Mouse (Mus musculus): ENCODE results near the gene Olfr971. TPM values are rescaled to one million over a fixed set of nuclear protein-coding genes. Genes with fewer than 3 reads are reported as not detected.
"Not testable (repeated sequence)": the region's sequence is repeated elsewhere in the genome, so short reads cannot be mapped to it uniquely, and the experiment has no call there.

Olfr971 gene
- not detected in 2 replicates for polyA plus RNA-seq (2012; rRNA removed)

DNA sequence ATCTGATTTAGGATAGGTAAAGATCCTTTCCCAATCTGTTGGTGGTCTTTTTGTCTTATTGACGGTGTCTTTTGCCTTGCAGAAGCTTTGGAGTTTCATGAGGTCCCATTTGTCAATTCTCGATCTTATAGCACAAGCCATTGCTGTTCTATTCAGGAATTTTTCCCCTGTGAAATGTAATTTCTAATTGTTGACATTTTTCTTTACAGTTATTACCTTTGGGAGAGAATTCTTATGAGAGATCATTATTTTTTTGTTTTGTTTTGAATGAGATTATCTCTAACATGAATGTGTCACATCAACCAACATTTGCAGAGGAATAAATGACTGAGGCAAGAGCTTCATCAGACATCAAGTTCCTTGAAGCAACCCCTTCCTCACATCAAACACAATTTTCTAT, at the start of gene Olfr971:
Gene Olfr971 (plus strand): TSS at position 301 of the 400 bp plus-strand sequence.
- WGBS: 83% methylated on average over 2 of the region's 2 CpGs
- not testable (repeated sequence) for H3K36me3 ChIP-seq (ENCODE audit: control insufficient read depth, insufficient read depth, low read length); H3K27me3 ChIP-seq (ENCODE audit: control insufficient read depth, insufficient read depth, low read length); H3K4me3 ChIP-seq (ENCODE audit: low read depth, low read length); H3K27ac ChIP-seq (ENCODE audit: insufficient read depth, low read depth, low read length); H3K4me1 ChIP-seq (ENCODE audit: control insufficient read depth, insufficient read depth, insufficient read length, low read length)

- WGBS: 60% methylated on average over 2 of the region's 2 CpGs
- Histone ChIP-seq H3K27me3 (ENCODE audit: control insufficient read depth, insufficient read depth, low read length) (no peaks in the 10 kb centered on the region), H3K27ac (ENCODE audit: insufficient read depth, low read depth, low read length) (no peak within 1 kb of the TSS), H3K36me3 (ENCODE audit: control insufficient read depth, insufficient read depth, low read length) (no peaks in the 10 kb centered on the region), H3K4me1 (ENCODE audit: control insufficient read depth, insufficient read depth, insufficient read length, low read length) (no peaks in the 10 kb centered on the region), H3K4me3 (ENCODE audit: low read depth, low read length) (no peak within 1 kb of the TSS)
- no peak for TF ChIP-seq CTCF (IDR thresholded peaks at IDR 0.05; ENCODE audit: extremely low read depth, insufficient read length, insufficient replicate concordance, low read depth, low read length)
- TF ChIP-seq POLR2A (IDR thresholded peaks at IDR 0.05; ENCODE audit: low read depth, low read length): no peak
Measured at GRCm38 (mm10) chr9:39790558-39790957, 46.1 kb upstream of the Olfr971 start, which contains the start of gene Olfr969. Gene Olfr969 (plus strand): TSS chr9:39790945.

DNA sequence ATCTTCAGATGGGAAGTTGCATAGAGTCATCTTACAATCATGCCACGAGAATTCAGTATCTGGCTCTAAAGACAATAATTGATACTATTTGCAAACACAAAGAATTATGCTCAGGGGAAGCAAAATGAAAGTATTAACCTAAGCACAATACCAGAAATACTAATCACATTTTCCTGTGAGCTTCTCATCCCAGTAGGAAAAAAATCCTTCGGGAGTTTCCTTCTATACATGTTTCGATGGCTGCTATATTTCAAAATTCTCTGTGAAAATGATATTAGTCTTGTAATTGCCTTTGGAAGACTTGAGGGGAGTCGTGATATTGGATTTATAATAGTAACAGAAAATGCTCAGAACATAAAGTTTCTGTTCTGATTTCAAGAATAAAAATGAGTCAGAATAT, 28.1 kb upstream of the Olfr971 start, which contains the start of gene Olfr970:
Gene Olfr970 (plus strand): TSS at position 301 of the 400 bp plus-strand sequence.
- TF ChIP-seq CTCF (IDR thresholded peaks at IDR 0.05; ENCODE audit: extremely low read depth, insufficient read length, insufficient replicate concordance, low read depth, low read length) (no peak), POLR2A (IDR thresholded peaks at IDR 0.05; ENCODE audit: low read depth, low read length) (no peak)
- Histone ChIP-seq H3K4me3 (ENCODE audit: low read depth, low read length) (no peak within 1 kb of the TSS), H3K4me1 (ENCODE audit: control insufficient read depth, insufficient read depth, insufficient read length, low read length) (no peaks in the 10 kb centered on the region), H3K36me3 (ENCODE audit: control insufficient read depth, insufficient read depth, low read length) (no peaks in the 10 kb centered on the region), H3K27ac (ENCODE audit: insufficient read depth, low read depth, low read length) (no peak within 1 kb of the TSS), H3K27me3 (ENCODE audit: control insufficient read depth, insufficient read depth, low read length) (no peaks in the 10 kb centered on the region)
- WGBS: 72% methylated on average over 4 of the region's 4 CpGs

DNA sequence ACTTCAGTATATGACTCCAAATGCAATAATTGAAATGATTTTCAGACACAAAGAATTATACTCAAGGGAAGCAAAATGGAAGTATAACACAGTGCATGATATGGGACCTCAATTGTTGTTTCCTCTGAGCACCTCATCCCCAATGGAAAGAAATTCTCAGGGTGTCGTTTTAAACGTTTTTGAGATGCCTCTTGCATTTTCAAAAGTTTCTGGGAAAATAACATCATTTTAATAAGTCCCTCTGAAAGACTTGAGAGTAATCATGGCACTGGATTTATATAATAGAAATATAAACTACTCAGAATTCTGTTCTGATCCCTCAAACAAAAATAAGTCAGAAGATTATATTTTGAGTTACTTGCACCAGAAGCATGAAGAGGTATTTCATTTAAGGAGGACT, 29.4 kb downstream of the Olfr971 start, which contains the start of gene Olfr972:
Gene Olfr972 (plus strand): TSS at position 301 of the 400 bp plus-strand sequence.
- Histone ChIP-seq H3K36me3 (ENCODE audit: control insufficient read depth, insufficient read depth, low read length) (no peaks in the 10 kb centered on the region), H3K27me3 (ENCODE audit: control insufficient read depth, insufficient read depth, low read length) (no peaks in the 10 kb centered on the region), H3K27ac (ENCODE audit: insufficient read depth, low read depth, low read length) (no peak within 1 kb of the TSS), H3K4me1 (ENCODE audit: control insufficient read depth, insufficient read depth, insufficient read length, low read length) (no peaks in the 10 kb centered on the region), H3K4me3 (ENCODE audit: low read depth, low read length) (no peak within 1 kb of the TSS)
- 74% methylated on average over 2 of the region's 2 CpGs for WGBS
- TF ChIP-seq CTCF (IDR thresholded peaks at IDR 0.05; ENCODE audit: extremely low read depth, insufficient read length, insufficient replicate concordance, low read depth, low read length) (no peak), POLR2A (IDR thresholded peaks at IDR 0.05; ENCODE audit: low read depth, low read length) (no peak)

- not testable (repeated sequence) for H3K4me3 ChIP-seq (ENCODE audit: low read depth, low read length); H3K27me3 ChIP-seq (ENCODE audit: control insufficient read depth, insufficient read depth, low read length); H3K27ac ChIP-seq (ENCODE audit: insufficient read depth, low read depth, low read length); H3K36me3 ChIP-seq (ENCODE audit: control insufficient read depth, insufficient read depth, low read length); H3K4me1 ChIP-seq (ENCODE audit: control insufficient read depth, insufficient read depth, insufficient read length, low read length)
- 89% methylated on average over 1 of the region's 1 CpGs for WGBS
Measured at GRCm38 (mm10) chr9:39871986-39872385, 35.3 kb downstream of the Olfr971 start.

GRCm38 (mm10) chr9:39877541-39878396, 41.1 kb downstream of the Olfr971 start:
- not testable (repeated sequence) for H3K4me1 ChIP-seq (ENCODE audit: control insufficient read depth, insufficient read depth, insufficient read length, low read length); H3K36me3 ChIP-seq (ENCODE audit: control insufficient read depth, insufficient read depth, low read length); H3K4me3 ChIP-seq (ENCODE audit: low read depth, low read length); H3K27ac ChIP-seq (ENCODE audit: insufficient read depth, low read depth, low read length); H3K27me3 ChIP-seq (ENCODE audit: control insufficient read depth, insufficient read depth, low read length)
- no CpG with 5 or more reads among the region's 4 CpGs for WGBS

Other genes starting within 250 kb of the Olfr971 start
- 0.22 and 0.74 TPM in 2 replicates for gene AW551984, start 232.5 kb upstream of the Olfr971 start, polyA plus RNA-seq (2012; rRNA removed)
- not detected in 2 replicates for gene Olfr148, start 226.2 kb upstream of the Olfr971 start, polyA plus RNA-seq (2012; rRNA removed)
- not detected in 2 replicates for gene Olfr960, start 215.5 kb upstream of the Olfr971 start, polyA plus RNA-seq (2012; rRNA removed)
- gene Olfr961, start 191.8 kb upstream of the Olfr971 start, polyA plus RNA-seq (2012; rRNA removed): not detected in 2 replicates
- gene Olfr963, start 169.7 kb upstream of the Olfr971 start, polyA plus RNA-seq (2012; rRNA removed): not detected in 2 replicates
- not detected in 2 replicates for gene Olfr149, start 129.8 kb upstream of the Olfr971 start, polyA plus RNA-seq (2012; rRNA removed)
- not detected in 2 replicates for gene Olfr965, start 125.5 kb upstream of the Olfr971 start, polyA plus RNA-seq (2012; rRNA removed)
- gene Olfr150, start 105.9 kb upstream of the Olfr971 start, polyA plus RNA-seq (2012; rRNA removed): not detected in 2 replicates
- gene Olfr967, start 90.6 kb upstream of the Olfr971 start, polyA plus RNA-seq (2012; rRNA removed): not detected in 2 replicates
- gene Olfr968, start 53.6 kb upstream of the Olfr971 start, polyA plus RNA-seq (2012; rRNA removed): not detected in 2 replicates
- gene Olfr969, start 45.9 kb upstream of the Olfr971 start, polyA plus RNA-seq (2012; rRNA removed): not detected in 2 replicates
- gene Olfr970, start 28.0 kb upstream of the Olfr971 start, polyA plus RNA-seq (2012; rRNA removed): not detected in 2 replicates
- not detected in 2 replicates for gene Olfr972, start 29.5 kb downstream of the Olfr971 start, polyA plus RNA-seq (2012; rRNA removed)
- gene Olfr229, start 70.5 kb downstream of the Olfr971 start, polyA plus RNA-seq (2012; rRNA removed): not detected in 2 replicates
- gene Olfr974, start 100.6 kb downstream of the Olfr971 start, polyA plus RNA-seq (2012; rRNA removed): not detected in 2 replicates
- 0.03 TPM in 1 of 2 replicates, not detected in the other for gene Olfr975, start 115.2 kb downstream of the Olfr971 start, polyA plus RNA-seq (2012; rRNA removed)
- not detected in 2 replicates for gene Olfr976, start 124.3 kb downstream of the Olfr971 start, polyA plus RNA-seq (2012; rRNA removed)
- gene Olfr978, start 155.2 kb downstream of the Olfr971 start, polyA plus RNA-seq (2012; rRNA removed): not detected in 2 replicates
- gene Olfr979, start 166.6 kb downstream of the Olfr971 start, polyA plus RNA-seq (2012; rRNA removed): not detected in 2 replicates
- gene Olfr980, start 172.7 kb downstream of the Olfr971 start, polyA plus RNA-seq (2012; rRNA removed): not detected in 2 replicates
- not detected in 2 replicates for gene Olfr981, start 184.6 kb downstream of the Olfr971 start, polyA plus RNA-seq (2012; rRNA removed)
- not detected in 2 replicates for gene Olfr982, start 237.0 kb downstream of the Olfr971 start, polyA plus RNA-seq (2012; rRNA removed)

All from small intestine, adult 2 months (tissue).